Mouse (Mus musculus): Measurements from ENCODE around the gene Psme3. TPM values are rescaled to one million over a fixed set of nuclear protein-coding genes. Genes with fewer than 3 reads are reported as not detected.

Psme3 gene
- 118 and 123 TPM in 2 replicates for polyA plus RNA-seq (2012; rRNA removed)

GRCm38 (mm10) chr11:101315665-101316500 is at the start of gene Psme3:
Psme3 (plus strand) TSS chr11:101316213.

DNA sequence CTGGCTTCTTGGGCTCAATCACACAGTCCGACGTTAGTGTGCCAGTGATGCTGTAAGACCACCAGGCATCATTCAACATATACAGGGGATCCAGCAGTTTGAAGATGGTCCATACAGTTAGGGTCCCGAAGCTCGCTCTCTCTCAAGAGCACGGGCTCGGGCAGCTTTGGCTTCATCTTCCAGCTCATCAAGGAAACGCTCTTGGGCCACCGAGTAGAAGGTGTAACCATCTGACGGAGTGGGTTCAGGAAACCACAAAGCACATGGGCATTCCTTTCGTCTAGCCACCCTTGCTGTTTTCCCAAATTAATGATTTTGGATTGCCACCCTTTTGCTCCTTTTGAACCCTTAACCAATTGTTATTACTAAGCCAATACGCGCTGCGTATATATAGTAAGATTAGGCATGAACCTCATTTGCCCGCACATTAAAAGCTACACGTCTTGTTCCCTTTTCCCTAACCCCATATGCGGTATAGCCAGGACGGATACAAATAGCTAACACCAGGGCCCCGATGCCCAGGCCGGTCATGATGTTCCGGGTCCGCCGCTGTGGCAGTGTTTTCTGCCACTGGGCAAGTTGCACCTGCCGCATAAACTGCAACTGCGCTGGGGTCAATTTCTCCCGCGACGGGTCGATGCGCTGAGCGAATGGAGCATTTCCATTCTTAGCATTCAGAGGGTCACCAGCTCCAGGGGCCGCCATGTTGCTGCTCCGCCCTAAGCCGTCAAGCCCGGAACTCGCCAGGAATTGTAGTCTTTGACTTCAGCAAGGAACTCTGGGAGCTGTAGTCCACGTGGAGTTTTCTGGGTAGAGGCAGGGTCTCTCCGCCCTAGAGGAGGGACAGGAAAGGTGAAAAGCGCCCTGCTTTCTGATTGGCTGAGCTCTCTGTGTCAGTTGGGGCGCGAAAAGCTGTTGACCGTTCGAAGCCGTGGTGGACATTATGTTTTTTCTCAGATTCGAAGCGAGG is 37.5 kb upstream of the Psme3 start, which contains the start of the genes Cntd1 and Coa3:
Gene Cntd1 (plus strand): TSS at position 790 of the 970 bp plus-strand sequence.
Gene Coa3 (minus strand): TSS at position 892 of the 970 bp plus-strand sequence.

DNA sequence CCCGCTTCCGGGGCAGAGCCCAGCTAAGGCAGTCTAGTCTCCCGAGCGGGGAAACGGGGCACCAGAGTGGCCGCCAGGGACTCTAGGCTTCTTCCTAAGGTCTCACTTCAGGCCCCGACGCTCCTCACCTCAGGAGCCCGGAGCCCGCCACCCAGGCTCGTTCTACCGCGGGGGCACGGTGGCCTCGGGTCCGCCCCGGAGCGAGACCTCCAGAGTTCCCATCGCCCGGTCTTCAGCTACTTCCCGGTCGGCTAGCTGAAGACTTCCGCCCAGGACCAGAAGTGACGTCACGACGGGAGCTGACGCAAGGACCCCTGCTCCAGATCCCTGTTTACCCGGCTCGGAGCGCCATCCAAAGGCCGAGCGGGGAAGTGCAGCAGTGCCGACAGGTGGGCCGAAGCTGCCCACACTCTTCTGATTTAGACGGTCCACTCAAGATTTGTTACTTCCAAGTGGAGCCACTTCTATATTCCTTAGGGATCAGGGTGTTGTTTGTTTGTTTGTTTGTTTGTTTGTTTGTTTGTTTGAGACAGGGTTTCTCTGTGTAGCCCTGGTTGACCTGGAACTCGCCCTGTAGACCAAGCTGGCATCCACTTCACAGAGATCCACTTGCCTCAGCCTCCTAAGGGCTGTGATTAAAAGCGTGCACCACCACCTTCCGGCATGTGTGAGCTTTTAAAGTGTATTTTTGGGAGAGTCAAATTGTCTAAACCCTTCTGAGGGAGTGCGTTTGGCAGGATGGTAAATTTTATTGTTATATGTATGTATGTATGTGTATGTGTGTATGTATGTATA is 13.8 kb upstream of the Psme3 start, which contains the start of gene Becn1:
Gene Becn1 (minus strand): TSS at position 283 of the 795 bp plus-strand sequence.

GRCm38 (mm10) chr11:101324763-101325162 is 8.8 kb downstream of the Psme3 start, which contains the start of gene Aoc2:
Aoc2 (plus strand) TSS chr11:101325063.

GRCm38 (mm10) chr11:101330371-101330924 is 14.4 kb downstream of the Psme3 start, which contains the start of gene Aoc3:
Aoc3 (plus strand) TSS chr11:101330605.

DNA sequence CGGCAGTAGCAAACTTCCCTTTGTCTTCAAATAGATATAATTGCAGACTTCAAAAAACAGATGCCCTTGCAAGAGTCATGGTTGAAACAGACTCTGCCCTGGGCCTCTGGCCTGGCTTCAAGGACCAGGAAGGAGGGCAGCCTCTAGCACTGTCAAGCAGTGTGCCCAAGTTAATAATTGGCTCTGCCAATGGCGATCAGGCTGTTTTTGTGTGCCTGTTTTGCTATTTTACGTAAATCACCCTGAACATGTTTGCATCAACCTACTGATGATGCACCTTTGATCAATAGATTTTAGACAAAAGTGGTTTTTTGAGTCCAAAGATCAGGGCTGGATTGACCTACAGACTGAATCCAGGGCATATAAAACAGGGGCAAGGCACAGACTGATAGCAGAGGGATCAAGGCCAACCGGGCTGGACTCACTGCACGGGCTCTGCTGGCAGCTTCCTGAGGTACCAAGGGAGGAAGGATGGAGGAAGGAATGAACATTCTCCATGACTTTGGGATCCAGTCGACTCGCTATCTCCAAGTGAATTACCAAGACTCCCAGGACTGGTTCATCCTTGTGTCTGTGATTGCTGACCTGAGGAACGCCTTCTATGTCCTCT is 51.4 kb downstream of the Psme3 start, which contains the start of gene G6pc:
Gene G6pc (plus strand): TSS at position 236 of the 610 bp plus-strand sequence.

Other genes starting within 250 kb of the Psme3 start
- 9.0 and 11.7 TPM in 2 replicates for gene Naglu, start 246.2 kb upstream of the Psme3 start, polyA plus RNA-seq (2012; rRNA removed)
- 0.57 and 0.60 TPM in 2 replicates for gene Hsd17b1, start 237.8 kb upstream of the Psme3 start, polyA plus RNA-seq (2012; rRNA removed)
- 53.2 and 56.6 TPM in 2 replicates for gene Coasy, start 233.6 kb upstream of the Psme3 start, polyA plus RNA-seq (2012; rRNA removed)
- gene Mlx, start 228.9 kb upstream of the Psme3 start, polyA plus RNA-seq (2012; rRNA removed): 55.4 and 59.4 TPM in 2 replicates
- 26.7 and 35.7 TPM in 2 replicates for gene Psmc3ip, start 220.8 kb upstream of the Psme3 start, polyA plus RNA-seq (2012; rRNA removed)
- gene Retreg3, start 196.3 kb upstream of the Psme3 start, polyA plus RNA-seq (2012; rRNA removed): 61.6 and 65.4 TPM in 2 replicates
- gene Tubg1, start 196.3 kb upstream of the Psme3 start, polyA plus RNA-seq (2012; rRNA removed): 30.2 and 32.6 TPM in 2 replicates
- gene Tubg2, start 160.3 kb upstream of the Psme3 start, polyA plus RNA-seq (2012; rRNA removed): 25.1 and 25.6 TPM in 2 replicates
- gene Cntnap1, start 145.7 kb upstream of the Psme3 start, polyA plus RNA-seq (2012; rRNA removed): 3.3 and 5.1 TPM in 2 replicates
- 8.5 and 12.1 TPM in 2 replicates for gene Plekhh3, start 144.9 kb upstream of the Psme3 start, polyA plus RNA-seq (2012; rRNA removed)
- gene Ccr10, start 140.8 kb upstream of the Psme3 start, polyA plus RNA-seq (2012; rRNA removed): 0.16 and 0.34 TPM in 2 replicates
- 27.4 and 32.0 TPM in 2 replicates for gene Ezh1, start 89.8 kb upstream of the Psme3 start, polyA plus RNA-seq (2012; rRNA removed)
- gene Ramp2, start 70.2 kb upstream of the Psme3 start, polyA plus RNA-seq (2012; rRNA removed): 61.7 and 80.4 TPM in 2 replicates
- 67.6 and 69.5 TPM in 2 replicates for gene Vps25, start 62.5 kb upstream of the Psme3 start, polyA plus RNA-seq (2012; rRNA removed)
- gene Wnk4, start 55.6 kb upstream of the Psme3 start, polyA plus RNA-seq (2012; rRNA removed): 5.1 and 10.7 TPM in 2 replicates
- 0.93 and 1.1 TPM in 2 replicates for gene Cntd1, start 37.2 kb upstream of the Psme3 start, polyA plus RNA-seq (2012; rRNA removed)
- 153 and 181 TPM in 2 replicates for gene Coa3, start 37.1 kb upstream of the Psme3 start, polyA plus RNA-seq (2012; rRNA removed)
- gene Becn1, start 13.9 kb upstream of the Psme3 start, polyA plus RNA-seq (2012; rRNA removed): 116 and 133 TPM in 2 replicates
- gene Aoc2, start 8.8 kb downstream of the Psme3 start, polyA plus RNA-seq (2012; rRNA removed): 9.5 and 10.2 TPM in 2 replicates
- 0.27 and 0.85 TPM in 2 replicates for gene Aoc3, start 14.4 kb downstream of the Psme3 start, polyA plus RNA-seq (2012; rRNA removed)
- not detected in 2 replicates for gene G6pc, start 51.3 kb downstream of the Psme3 start, polyA plus RNA-seq (2012; rRNA removed)
- 55.6 and 56.6 TPM in 2 replicates for gene Aarsd1, start 101.4 kb downstream of the Psme3 start, polyA plus RNA-seq (2012; rRNA removed)
- 3.9 and 4.4 TPM in 2 replicates for gene Gm27029, start 108.6 kb downstream of the Psme3 start, polyA plus RNA-seq (2012; rRNA removed)
- 27.5 and 28.6 TPM in 2 replicates for gene Rundc1, start 108.9 kb downstream of the Psme3 start, polyA plus RNA-seq (2012; rRNA removed)
- gene Ptges3l, start 109.1 kb downstream of the Psme3 start, polyA plus RNA-seq (2012; rRNA removed): 3.3 and 7.2 TPM in 2 replicates
- 965 and 994 TPM in 2 replicates for gene Rpl27, start 126.1 kb downstream of the Psme3 start, polyA plus RNA-seq (2012; rRNA removed)
- gene Ifi35, start 132.2 kb downstream of the Psme3 start, polyA plus RNA-seq (2012; rRNA removed): 5.3 and 8.1 TPM in 2 replicates
- gene Rnd2, start 148.8 kb downstream of the Psme3 start, polyA plus RNA-seq (2012; rRNA removed): 141 and 209 TPM in 2 replicates
- 147 and 149 TPM in 2 replicates for gene Vat1, start 150.0 kb downstream of the Psme3 start, polyA plus RNA-seq (2012; rRNA removed)
- gene Brca1, start 235.7 kb downstream of the Psme3 start, polyA plus RNA-seq (2012; rRNA removed): 5.7 and 7.4 TPM in 2 replicates
- gene Nbr1, start 235.9 kb downstream of the Psme3 start, polyA plus RNA-seq (2012; rRNA removed): 99.6 and 115 TPM in 2 replicates